Mouse (Mus musculus) hindbrain, embryonic 11.5 days (tissue): ENCODE measurements around the gene Eps15. TPM values are rescaled to one million over a fixed set of nuclear protein-coding genes. Genes with fewer than 3 reads are reported as not detected.

Source experiments
- ATAC-seq: fragments of 200-750 bp; cut with Nextera tagmentation; 2 replicates; pipeline ENCODE4 v1.8.0; 2017; ENCODE audit warnings: mild to moderate bottlenecking, moderate TSS enrichment, moderate library complexity; ENCODE audit not compliant: low FRiP score
- DNase-seq: peaks from one replicate; pipeline ENCODE4 v3.0.0-alpha.2; 2015; ENCODE audit warnings: low spot score
- H3K27ac ChIP-seq: fragments of 300-500 bp; sonication (generic); 2 replicates; pipeline ENCODE4 v1.5.1; 2014; ENCODE audit warnings: mild to moderate bottlenecking, low read depth, low read length
- H3K27me3 ChIP-seq: fragments of 300-500 bp; sonication (generic); 2 replicates; pipeline ENCODE4 v1.6.1; 2014; ENCODE audit warnings: mild to moderate bottlenecking, low read length, moderate library complexity, mixed read lengths; ENCODE audit not compliant: control insufficient read depth, insufficient read depth
- H3K36me3 ChIP-seq: fragments of 300-500 bp; sonication (generic); 2 replicates; pipeline ENCODE4 v1.6.1; 2014; ENCODE audit warnings: mild to moderate bottlenecking, low read length, moderate library complexity, mixed read lengths; ENCODE audit not compliant: control insufficient read depth, insufficient read depth
- H3K4me1 ChIP-seq: fragments of 300-500 bp; sonication (generic); replicated peaks from 2 replicates; pipeline ENCODE4 v1.6.1; 2014; ENCODE audit warnings: low read length, mixed read lengths; ENCODE audit not compliant: control insufficient read depth, insufficient read depth
- H3K4me2 ChIP-seq: fragments of 300-500 bp; sonication (generic); replicated peaks from 2 replicates; pipeline ENCODE4 v1.6.1; 2014; ENCODE audit warnings: mild to moderate bottlenecking, low read depth, low read length
- H3K4me3 ChIP-seq: fragments of 300-500 bp; sonication (generic); 2 replicates; pipeline ENCODE4 v1.5.1; 2014; ENCODE audit warnings: low read depth, low read length
- H3K9ac ChIP-seq: fragments of 300-500 bp; sonication (generic); 2 replicates; pipeline ENCODE4 v1.6.1; 2014; ENCODE audit warnings: low read depth, low read length
- H3K9me3 ChIP-seq: fragments of 300-500 bp; sonication (generic); 2 replicates; pipeline ENCODE4 v1.6.1; 2016; ENCODE audit warnings: low read length; ENCODE audit not compliant: control insufficient read depth
- WGBS: fragments of 180-500 bp; shearing (Covaris S2); extraction: QIAGEN DNeasy Blood & Tissue Kit; methylation state at CpG from one replicate; pipeline ENCODE4 v1.1.7; 2014; 5-methylcytosine and 5-hydroxymethylcytosine counted together
- polyA plus RNA-seq: library from polyadenylated mRNA; unstranded; fragments of >200 nt; fragmentation: Nextera tagmentation; extraction: Ambion mirVana; gene quantifications from 2 replicates; pipeline ENCODE4 v1.2.1, GENCODE M21; 2014

The Eps15 gene
- 53.6 and 57.6 TPM in 2 replicates for polyA plus RNA-seq

DNA sequence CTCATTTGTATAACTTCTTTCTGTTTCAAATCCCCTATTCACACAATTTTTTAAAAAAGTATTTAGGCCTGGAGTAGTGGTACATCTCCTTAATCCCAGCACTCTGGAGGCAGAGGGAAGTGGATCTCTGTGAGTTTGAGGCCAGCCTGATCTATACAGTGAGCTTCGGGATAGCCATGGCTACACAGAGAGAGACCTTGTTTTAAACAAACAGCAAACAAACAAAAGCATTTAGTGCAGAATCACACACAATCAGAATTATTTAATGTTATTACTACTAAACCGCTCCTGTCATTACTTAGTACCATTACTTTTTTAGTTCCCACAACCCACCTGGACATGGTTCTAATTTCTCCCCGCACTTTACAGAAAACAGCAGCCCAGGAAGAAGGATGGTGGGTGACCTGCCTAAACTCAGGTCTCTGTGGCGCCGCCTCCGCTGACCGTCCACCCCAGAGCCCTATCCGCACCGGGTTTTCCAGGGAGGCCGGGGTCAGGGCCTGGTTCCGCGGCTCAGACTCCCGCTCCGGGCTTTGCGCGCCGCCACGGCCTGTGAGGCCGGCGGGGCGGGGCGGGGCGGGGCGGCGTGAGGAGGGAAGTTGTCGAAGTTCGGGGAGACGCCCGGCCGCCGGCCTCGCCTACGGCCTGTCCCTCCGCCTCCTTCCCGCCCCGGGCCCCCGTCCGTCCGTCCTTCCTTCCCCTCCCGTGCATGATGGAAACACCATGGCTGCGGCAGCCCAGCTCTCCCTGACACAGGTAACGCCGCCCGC lies at the start of gene Eps15:
Gene Eps15, plus strand, starts transcription at position 580 of the 770 bp plus-strand sequence.
- Histone ChIP-seq H3K4me3 (peak within 1 kb of the TSS; percentile 84), H3K36me3 (no peaks in the 10 kb centered on the region), H3K4me1 (0 out of 2 replicates have a peak, but pooled peaks cover 2% of the 10 kb centered on the region), H3K9ac (peak within 1 kb of the TSS; percentile 77), H3K27me3 (0 out of 2 replicates have a peak, but pooled peaks cover 2% of the 10 kb centered on the region), H3K27ac (no peak within 1 kb of the TSS; the same call in 1 of the 2 replicates), H3K4me2 (peak within 1 kb of the TSS; percentile 85), H3K9me3 (no peaks in the 10 kb centered on the region)
- DNase-seq (peak; percentile 95), ATAC-seq (peak; percentile 95)
- WGBS: 4% methylated on average over 31 of the region's 44 CpGs

DNA sequence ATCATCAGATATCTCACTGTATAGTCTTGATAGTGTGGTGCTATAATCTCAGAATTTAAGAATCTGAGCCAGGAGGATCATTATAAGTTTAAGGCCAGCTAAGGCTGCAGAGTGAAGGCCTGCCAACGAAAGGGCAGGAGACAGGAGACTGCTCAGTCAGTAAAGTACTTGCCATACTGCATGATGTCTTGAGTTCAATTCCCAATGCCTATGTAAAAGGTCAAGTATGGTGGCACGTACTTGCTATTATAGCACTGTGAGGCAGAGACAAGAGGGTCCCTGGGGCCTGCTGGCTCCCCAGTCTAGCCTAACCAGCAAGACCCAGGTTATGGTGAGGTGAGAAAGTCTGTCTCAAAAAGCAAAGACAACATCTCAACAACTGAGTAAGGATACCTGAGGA lies 45.9 kb upstream of the Eps15 start, which contains the start of gene Calr4:
Gene Calr4, plus strand, starts transcription at position 301 of the 400 bp plus-strand sequence.
- Histone ChIP-seq H3K9ac (no peak within 1 kb of the TSS), H3K27me3 (no peaks in the 10 kb centered on the region), H3K36me3 (no peaks in the 10 kb centered on the region), H3K4me3 (no peak within 1 kb of the TSS), H3K4me1 (no peaks in the 10 kb centered on the region), H3K27ac (no peak within 1 kb of the TSS), H3K9me3 (no peaks in the 10 kb centered on the region), H3K4me2 (no peak within 1 kb of the TSS)
- ATAC-seq: no peak
- 81% methylated on average over 2 of the region's 2 CpGs for WGBS
- no peak for DNase-seq

DNA sequence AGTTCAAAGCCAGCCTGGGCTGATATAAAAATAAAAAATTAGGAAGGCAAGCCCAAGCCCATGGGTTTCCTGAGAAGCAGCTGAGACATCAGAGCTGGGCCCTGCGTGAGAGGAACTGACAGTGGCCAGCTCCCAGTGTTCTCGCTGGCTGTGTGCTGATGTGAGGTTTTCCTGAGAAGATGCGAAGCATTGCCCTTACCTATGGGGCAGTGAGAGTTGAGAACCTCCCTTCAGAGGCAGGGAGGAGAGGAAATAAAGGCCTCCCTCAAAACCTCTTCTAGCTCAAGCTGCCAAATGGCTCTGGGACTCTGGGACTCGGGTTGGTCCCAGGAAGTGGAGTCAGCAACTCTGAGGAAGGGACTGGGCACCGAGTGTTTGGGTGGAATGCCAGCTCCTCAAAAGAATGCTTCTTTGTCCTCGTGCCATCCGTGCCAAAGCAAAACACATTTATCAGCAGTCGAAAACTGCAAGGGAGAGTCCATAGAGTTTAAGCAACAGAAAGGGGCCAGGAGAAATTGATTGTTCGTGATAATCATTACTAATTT lies 45.2 kb upstream of the Eps15 start:
- no peak overlapping the region for H3K4me2 ChIP-seq

DNA sequence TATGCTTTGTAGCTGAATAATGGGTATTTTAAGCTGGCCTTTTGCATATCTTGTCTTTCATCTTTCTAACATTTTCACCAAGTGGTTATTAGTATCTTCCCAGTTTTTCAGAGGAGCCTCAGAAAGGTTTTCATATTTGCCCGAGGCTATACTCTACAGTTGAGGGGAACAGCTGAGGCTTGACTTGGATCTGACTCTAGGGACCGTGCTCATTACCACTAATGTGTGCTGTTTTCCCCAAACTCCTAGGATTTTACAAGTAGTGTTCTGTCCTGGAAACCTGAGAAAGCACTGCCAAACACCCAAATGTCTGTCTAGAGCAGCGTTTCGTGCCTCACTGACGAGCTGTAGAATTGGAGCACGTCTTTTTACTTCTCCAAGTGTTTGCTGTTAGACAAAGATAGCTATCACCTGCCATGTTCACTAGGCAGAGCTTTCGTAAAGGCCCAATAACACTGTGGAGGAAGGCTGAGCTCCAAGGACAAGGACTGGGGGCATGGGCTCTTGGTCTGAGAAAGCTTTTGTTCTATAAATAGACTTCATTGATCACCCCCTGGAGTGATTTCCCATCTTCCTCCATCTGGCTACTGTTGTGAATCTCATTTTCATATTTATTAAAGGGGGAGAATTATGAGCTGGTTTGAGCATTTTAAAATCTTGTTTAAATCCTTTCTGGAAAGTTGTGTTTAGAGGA lies 43.7 kb upstream of the Eps15 start:
- WGBS: 71% methylated on average over 7 of the region's 7 CpGs
- DNase-seq (no peak), ATAC-seq (no peak; the same call in 1 of the 2 replicates)
- Histone ChIP-seq H3K4me3 (no peak overlapping the region), H3K9me3 (no peaks in the 10 kb centered on the region), H3K4me1 (no peaks in the 10 kb centered on the region), H3K27ac (peak overlapping the region; percentile 51; the same call in 1 of the 2 replicates), H3K9ac (no peak overlapping the region), H3K36me3 (no peaks in the 10 kb centered on the region), H3K27me3 (no peaks in the 10 kb centered on the region), H3K4me2 (no peak overlapping the region)

More for the DNA sequence above, 45.2 kb upstream of the Eps15 start:
- Histone ChIP-seq H3K4me3 (no peak overlapping the region), H3K27ac (no peak overlapping the region), H3K27me3 (no peaks in the 10 kb centered on the region), H3K9me3 (no peaks in the 10 kb centered on the region), H3K9ac (no peak overlapping the region), H3K36me3 (no peaks in the 10 kb centered on the region), H3K4me1 (no peaks in the 10 kb centered on the region)
- ATAC-seq: no peak
- no peak for DNase-seq
- WGBS: 80% methylated on average over 9 of the region's 9 CpGs

DNA sequence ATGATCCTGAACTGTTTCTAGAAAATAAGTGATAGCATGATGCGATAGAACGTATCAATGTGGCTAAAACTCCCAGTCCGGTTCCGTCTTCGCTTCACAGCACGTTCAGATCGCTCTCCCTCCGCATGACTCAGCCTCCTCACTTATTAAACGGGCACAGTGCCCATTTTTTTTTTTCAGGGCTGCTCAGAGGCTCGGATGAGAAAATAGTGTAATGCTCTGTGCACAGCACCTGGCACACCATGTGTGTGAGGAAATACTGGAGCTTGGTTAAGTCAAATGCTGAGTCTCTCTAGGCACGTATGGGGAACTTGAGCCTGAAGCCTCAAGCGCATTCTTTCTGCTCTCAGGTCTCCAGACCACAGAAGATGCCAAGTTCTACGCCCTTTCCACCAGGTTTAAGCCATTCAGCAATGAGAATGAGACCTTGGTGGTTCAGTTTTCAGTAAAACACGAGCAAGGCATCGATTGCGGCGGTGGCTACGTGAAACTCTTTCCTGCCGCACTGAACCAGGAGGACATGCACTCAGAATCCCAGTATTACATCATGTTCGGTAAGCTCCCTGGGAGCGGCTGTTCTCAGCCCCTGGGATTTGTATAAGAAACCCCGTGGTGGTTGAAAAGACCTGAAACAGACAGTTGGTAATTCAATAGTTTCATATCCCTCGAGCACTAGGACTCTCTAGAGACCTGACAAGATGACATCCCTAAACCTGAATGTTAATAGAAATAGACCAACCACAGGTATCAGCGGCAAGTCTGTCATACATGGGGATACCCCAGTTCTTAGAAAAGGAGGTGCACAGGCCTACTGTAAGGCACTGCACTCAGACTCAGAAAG lies 41.4 kb upstream of the Eps15 start:
- Histone ChIP-seq H3K27me3 (no peaks in the 10 kb centered on the region), H3K4me2 (no peak overlapping the region), H3K4me1 (no peaks in the 10 kb centered on the region), H3K4me3 (no peak overlapping the region), H3K9me3 (no peaks in the 10 kb centered on the region), H3K9ac (no peak overlapping the region), H3K36me3 (no peaks in the 10 kb centered on the region), H3K27ac (no peak overlapping the region)
- ATAC-seq: no peak
- no peak for DNase-seq
- WGBS: 84% methylated on average over 24 of the region's 24 CpGs

DNA sequence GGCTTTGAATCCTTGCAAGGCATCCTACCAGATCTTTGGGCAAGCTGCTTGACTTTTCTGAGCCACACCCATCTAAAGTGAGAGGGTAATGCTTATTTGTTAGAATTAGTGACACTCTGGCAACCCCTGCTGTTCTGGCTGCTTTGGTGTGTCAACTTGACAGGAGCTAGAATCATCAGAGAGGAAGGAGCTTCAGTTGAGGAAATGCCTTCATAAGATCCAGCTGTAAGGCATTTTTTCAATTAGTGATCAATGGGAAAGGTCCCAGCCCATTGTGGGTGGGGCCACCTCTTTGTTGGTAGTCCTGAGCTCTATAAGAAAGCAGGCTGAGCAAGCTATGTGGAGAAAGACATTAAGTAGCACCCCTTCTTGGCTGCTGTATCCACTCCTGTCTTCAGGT lies 38.8 kb upstream of the Eps15 start:
- Histone ChIP-seq H3K27me3 (no peaks in the 10 kb centered on the region), H3K36me3 (no peaks in the 10 kb centered on the region), H3K9ac (no peak overlapping the region), H3K27ac (no peak overlapping the region), H3K4me3 (no peak overlapping the region), H3K4me1 (no peaks in the 10 kb centered on the region), H3K9me3 (no peaks in the 10 kb centered on the region), H3K4me2 (no peak overlapping the region)
- DNase-seq (peak; percentile 11), ATAC-seq (no peak)

DNA sequence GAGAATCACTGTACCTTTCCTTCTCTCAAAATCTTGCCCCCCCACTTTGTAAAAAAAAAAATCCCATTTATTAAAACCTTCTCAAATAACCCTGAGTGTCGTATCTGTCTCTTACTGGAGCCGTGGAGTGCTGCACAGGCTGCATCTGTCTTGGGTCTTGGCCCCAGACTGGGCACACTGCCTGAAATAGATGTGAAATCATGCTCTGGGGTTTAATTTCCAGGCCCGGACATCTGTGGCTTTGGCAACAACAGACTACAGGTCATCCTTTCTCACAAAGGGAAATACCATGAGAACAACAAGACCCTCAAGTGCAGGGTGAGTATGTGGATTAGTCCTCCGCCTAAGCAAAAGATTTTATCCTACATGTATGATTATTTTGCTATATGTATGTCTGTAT lies 38.1 kb upstream of the Eps15 start:
- Histone ChIP-seq H3K4me3 (no peak overlapping the region), H3K36me3 (no peaks in the 10 kb centered on the region), H3K4me1 (no peaks in the 10 kb centered on the region), H3K27ac (no peak overlapping the region), H3K4me2 (no peak overlapping the region), H3K9me3 (no peaks in the 10 kb centered on the region), H3K27me3 (no peaks in the 10 kb centered on the region), H3K9ac (no peak overlapping the region)
- ATAC-seq (no peak), DNase-seq (no peak)
- WGBS: 77% methylated on average over 4 of the region's 4 CpGs

DNA sequence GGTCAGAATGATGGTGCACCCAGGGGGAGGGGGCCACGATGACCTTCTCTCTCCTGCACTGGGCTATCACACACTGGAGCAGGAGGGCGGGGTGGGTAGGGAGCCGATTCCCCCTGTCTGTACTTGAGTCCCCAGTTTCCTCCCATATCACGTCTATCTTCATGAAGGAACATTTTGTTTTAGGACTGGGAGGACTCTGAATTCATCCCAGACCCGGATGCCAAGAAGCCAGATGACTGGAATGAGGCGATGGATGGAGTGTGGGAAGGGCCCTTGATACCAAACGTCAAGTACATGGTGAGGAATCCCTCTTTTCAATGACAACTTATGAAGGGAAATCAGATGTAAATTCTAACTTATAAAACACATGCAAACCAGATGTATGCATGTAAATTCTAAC lies 35.6 kb upstream of the Eps15 start:
- ATAC-seq (no peak), DNase-seq (no peak)
- 90% methylated on average over 7 of the region's 7 CpGs for WGBS
- no peak overlapping the region for H3K27ac ChIP-seq
- H3K36me3 ChIP-seq: no peaks in the 10 kb centered on the region
- H3K4me2 ChIP-seq: no peak overlapping the region
- no peak overlapping the region for H3K9ac ChIP-seq
- no peak overlapping the region for H3K4me3 ChIP-seq
- no peaks in the 10 kb centered on the region for H3K9me3 ChIP-seq
- no peaks in the 10 kb centered on the region for H3K27me3 ChIP-seq
- H3K4me1 ChIP-seq: no peaks in the 10 kb centered on the region
